Mouse (Mus musculus): Measurements from ENCODE around the gene Gas7. TPM values are rescaled to one million over a fixed set of nuclear protein-coding genes. Genes with fewer than 3 reads are reported as not detected.

Gene Gas7
- polyA plus RNA-seq, 1 experiment = 3.6 TPM

DNA sequence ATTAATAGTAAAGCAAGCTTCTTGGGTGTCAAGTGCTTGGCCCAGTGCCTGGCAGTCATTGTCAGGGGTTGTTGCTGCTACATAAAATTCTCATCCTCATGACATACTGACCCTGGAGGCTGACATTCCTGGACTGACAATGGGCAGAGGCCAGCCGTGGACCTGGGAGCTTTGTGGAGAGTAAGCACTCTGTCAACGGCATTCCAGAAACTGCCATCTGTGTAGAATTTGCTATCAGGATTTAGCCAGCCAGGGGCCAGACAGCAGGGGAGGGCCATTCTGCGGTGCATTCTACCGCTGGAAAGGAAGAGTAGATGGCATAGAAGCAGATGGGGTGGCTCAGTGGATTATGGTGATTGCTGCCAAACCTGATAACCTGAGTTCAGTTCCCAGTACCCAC is 106.4 kb downstream of the Gas7 start:
- Histone ChIP-seq H3K27ac (ENCODE audit: insufficient read depth, low read depth, low read length) (no peak overlapping the region), H3K4me3 (ENCODE audit: insufficient read depth, low read depth, low read length) (no peak overlapping the region), H3K4me1 (ENCODE audit: control insufficient read depth, insufficient read depth, low read length) (no peaks in the 10 kb centered on the region), H3K27me3 (replicated peaks; ENCODE audit: control insufficient read depth, insufficient read depth, low read length) (no peaks in the 10 kb centered on the region), H3K36me3 (ENCODE audit: control insufficient read depth, insufficient read depth, low read length) (no peaks in the 10 kb centered on the region)
- DNase-seq = no peak
- WGBS = 70% methylated on average over 4 of the region's 4 CpGs
- TF ChIP-seq CTCF (conservative IDR thresholded peaks at IDR 0.05; ENCODE audit: insufficient read depth, insufficient read length, low read depth, low read length) = no peak
- TF ChIP-seq POLR2A (IDR thresholded peaks at IDR 0.05; ENCODE audit: low read depth, low read length) = no peak

DNA sequence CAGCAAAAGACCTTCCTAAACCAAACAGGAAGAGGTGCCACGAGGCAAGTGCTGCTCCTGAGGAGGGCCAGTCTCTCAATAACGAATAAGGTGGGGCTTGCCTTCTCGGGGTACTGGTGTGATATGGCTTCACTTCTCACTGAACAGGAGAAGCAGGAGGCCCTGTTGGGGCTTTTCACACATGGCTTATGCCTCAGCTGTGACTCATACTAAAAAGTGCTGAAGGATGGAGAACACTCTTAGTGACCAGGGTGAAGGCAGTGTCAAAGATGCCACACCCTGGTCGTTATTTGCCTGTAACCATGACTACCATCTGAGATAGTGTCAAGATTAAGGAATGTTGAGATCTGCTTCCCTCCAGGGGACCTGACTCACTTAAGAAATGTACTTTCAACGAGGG is 107.9 kb downstream of the Gas7 start:
- DNase-seq = no peak
- no peak overlapping the region for H3K4me3 ChIP-seq (ENCODE audit: insufficient read depth, low read depth, low read length)
- H3K27ac ChIP-seq (ENCODE audit: insufficient read depth, low read depth, low read length) = no peak overlapping the region
- no peaks in the 10 kb centered on the region for H3K4me1 ChIP-seq (ENCODE audit: control insufficient read depth, insufficient read depth, low read length)
- no peaks in the 10 kb centered on the region for H3K36me3 ChIP-seq (ENCODE audit: control insufficient read depth, insufficient read depth, low read length)
- TF ChIP-seq CTCF (conservative IDR thresholded peaks at IDR 0.05; ENCODE audit: insufficient read depth, insufficient read length, low read depth, low read length) (no peak), POLR2A (IDR thresholded peaks at IDR 0.05; ENCODE audit: low read depth, low read length) (no peak)
- WGBS = 35% methylated on average over 5 of the region's 5 CpGs
- no peaks in the 10 kb centered on the region for H3K27me3 ChIP-seq (replicated peaks; ENCODE audit: control insufficient read depth, insufficient read depth, low read length)

DNA sequence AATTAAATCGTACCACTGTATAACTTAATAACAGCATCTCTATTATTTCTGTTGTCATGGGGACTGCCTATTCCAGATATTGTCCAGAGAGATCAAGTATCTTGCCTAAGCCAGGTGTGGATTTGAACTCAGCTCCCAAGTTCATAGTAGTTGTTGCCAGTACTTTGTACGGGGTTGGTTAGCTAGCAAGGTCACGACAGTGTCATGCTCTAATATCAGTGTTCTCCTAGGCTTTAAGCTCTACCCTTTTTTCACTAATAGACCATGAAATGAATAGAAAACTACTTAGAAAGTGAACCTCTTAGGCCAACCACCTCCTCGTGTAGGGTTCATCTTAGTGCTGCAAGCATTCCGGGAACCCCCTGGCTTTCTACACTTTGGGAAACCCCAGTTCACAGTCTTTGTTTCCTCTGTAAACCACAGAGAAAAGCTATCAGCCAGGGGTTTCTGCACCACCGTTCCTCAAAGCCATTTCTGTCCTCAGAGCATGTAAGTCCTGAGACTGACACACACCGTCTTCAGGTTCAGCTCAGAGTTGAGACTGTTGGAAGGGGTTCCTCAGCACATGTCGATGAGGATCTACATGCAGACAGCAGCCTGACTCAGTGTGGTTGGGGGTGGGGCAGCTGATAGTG is 108.9 kb downstream of the Gas7 start:
- no peak overlapping the region for H3K4me3 ChIP-seq (ENCODE audit: insufficient read depth, low read depth, low read length)
- DNase-seq = no peak
- 87% methylated on average over 8 of the region's 8 CpGs for WGBS
- TF ChIP-seq POLR2A (IDR thresholded peaks at IDR 0.05; ENCODE audit: low read depth, low read length) (no peak), CTCF (conservative IDR thresholded peaks at IDR 0.05; ENCODE audit: insufficient read depth, insufficient read length, low read depth, low read length) (no peak)
- no peaks in the 10 kb centered on the region for H3K4me1 ChIP-seq (ENCODE audit: control insufficient read depth, insufficient read depth, low read length)
- no peaks in the 10 kb centered on the region for H3K36me3 ChIP-seq (ENCODE audit: control insufficient read depth, insufficient read depth, low read length)
- no peaks in the 10 kb centered on the region for H3K27me3 ChIP-seq (replicated peaks; ENCODE audit: control insufficient read depth, insufficient read depth, low read length)
- H3K27ac ChIP-seq (ENCODE audit: insufficient read depth, low read depth, low read length) = no peak overlapping the region

DNA sequence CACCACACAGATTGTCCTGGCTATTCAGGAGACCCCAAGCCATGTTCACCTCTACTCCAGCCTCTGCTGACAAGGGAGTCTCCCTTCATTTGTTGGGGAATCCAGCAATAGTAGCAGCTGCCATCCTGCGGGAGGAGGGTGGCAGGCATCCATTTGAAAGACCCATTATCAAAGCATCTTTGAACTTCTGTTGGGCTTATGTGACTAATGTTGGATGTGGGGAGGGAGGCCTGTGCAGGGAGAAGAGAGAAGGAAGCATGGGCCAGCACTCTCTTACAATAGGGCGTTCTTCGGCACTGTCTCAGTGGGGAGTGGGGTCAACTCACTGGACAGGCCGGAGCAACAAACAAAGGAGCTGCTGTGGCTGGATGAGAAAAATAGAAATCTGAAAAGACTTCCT is 110.3 kb downstream of the Gas7 start:
- H3K27me3 ChIP-seq (replicated peaks; ENCODE audit: control insufficient read depth, insufficient read depth, low read length) = no peaks in the 10 kb centered on the region
- H3K4me3 ChIP-seq (ENCODE audit: insufficient read depth, low read depth, low read length) = no peak overlapping the region
- TF ChIP-seq CTCF (conservative IDR thresholded peaks at IDR 0.05; ENCODE audit: insufficient read depth, insufficient read length, low read depth, low read length) = no peak
- no peaks in the 10 kb centered on the region for H3K4me1 ChIP-seq (ENCODE audit: control insufficient read depth, insufficient read depth, low read length)
- H3K36me3 ChIP-seq (ENCODE audit: control insufficient read depth, insufficient read depth, low read length) = no peaks in the 10 kb centered on the region
- no peak overlapping the region for H3K27ac ChIP-seq (ENCODE audit: insufficient read depth, low read depth, low read length)
- WGBS = 97% methylated on average over 4 of the region's 4 CpGs
- DNase-seq = no peak

DNA sequence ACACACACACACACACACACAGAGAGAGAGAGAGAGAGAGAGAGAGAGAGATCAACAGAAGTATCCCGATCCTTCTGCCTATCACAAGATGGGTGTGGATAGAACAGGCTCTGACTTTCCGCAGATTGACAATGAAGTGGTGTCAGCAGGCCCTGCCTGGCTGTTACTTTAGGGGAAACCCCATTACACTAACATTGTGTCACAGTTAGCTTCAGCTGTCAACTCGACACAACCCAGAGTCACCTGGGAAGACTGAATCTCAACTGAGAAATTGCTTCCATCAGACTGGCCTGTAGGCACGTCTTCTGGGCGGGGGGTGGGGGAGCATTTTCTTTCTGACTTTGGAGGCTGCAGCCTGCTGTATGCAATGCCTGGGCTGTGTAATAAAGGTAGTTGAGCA is 111.5 kb downstream of the Gas7 start:
- no peak overlapping the region for H3K27ac ChIP-seq (ENCODE audit: insufficient read depth, low read depth, low read length)

DNA sequence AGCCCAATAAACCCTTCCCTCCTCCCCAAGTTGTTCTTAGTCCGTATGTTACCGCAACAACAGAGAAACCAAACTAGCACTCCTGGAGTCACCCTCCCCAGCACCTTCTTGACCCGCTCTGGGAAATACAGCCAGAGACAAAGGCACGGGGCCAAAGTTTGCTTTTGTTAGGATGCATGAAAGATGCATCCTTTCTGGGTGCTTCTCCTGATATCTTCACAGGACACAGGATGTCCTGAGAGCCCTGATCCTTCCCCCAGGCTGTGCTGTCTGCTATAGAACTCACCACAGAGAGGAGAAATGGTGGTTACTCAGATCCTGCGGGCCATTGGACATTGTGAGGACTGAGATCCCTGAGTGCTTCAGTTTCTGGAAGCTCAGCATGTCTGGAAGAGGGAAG is 111.9 kb downstream of the Gas7 start:
- H3K27me3 ChIP-seq (replicated peaks; ENCODE audit: control insufficient read depth, insufficient read depth, low read length) = no peaks in the 10 kb centered on the region
- DNase-seq = no peak
- H3K4me1 ChIP-seq (ENCODE audit: control insufficient read depth, insufficient read depth, low read length) = no peaks in the 10 kb centered on the region
- WGBS = 61% methylated on average over 5 of the region's 5 CpGs
- H3K36me3 ChIP-seq (ENCODE audit: control insufficient read depth, insufficient read depth, low read length) = no peaks in the 10 kb centered on the region
- no peak overlapping the region for H3K27ac ChIP-seq (ENCODE audit: insufficient read depth, low read depth, low read length)
- no peak for TF ChIP-seq CTCF (conservative IDR thresholded peaks at IDR 0.05; ENCODE audit: insufficient read depth, insufficient read length, low read depth, low read length)
- TF ChIP-seq POLR2A (IDR thresholded peaks at IDR 0.05; ENCODE audit: low read depth, low read length) = no peak
- H3K4me3 ChIP-seq (ENCODE audit: insufficient read depth, low read depth, low read length) = no peak overlapping the region

More for the DNA sequence above, 111.5 kb downstream of the Gas7 start:
- H3K4me1 ChIP-seq (ENCODE audit: control insufficient read depth, insufficient read depth, low read length) = no peaks in the 10 kb centered on the region
- H3K27me3 ChIP-seq (replicated peaks; ENCODE audit: control insufficient read depth, insufficient read depth, low read length) = no peaks in the 10 kb centered on the region
- DNase-seq = no peak
- WGBS = 86% methylated on average over 5 of the region's 5 CpGs
- no peak overlapping the region for H3K4me3 ChIP-seq (ENCODE audit: insufficient read depth, low read depth, low read length)
- TF ChIP-seq POLR2A (IDR thresholded peaks at IDR 0.05; ENCODE audit: low read depth, low read length) (no peak), CTCF (conservative IDR thresholded peaks at IDR 0.05; ENCODE audit: insufficient read depth, insufficient read length, low read depth, low read length) (no peak)
- no peaks in the 10 kb centered on the region for H3K36me3 ChIP-seq (ENCODE audit: control insufficient read depth, insufficient read depth, low read length)

DNA sequence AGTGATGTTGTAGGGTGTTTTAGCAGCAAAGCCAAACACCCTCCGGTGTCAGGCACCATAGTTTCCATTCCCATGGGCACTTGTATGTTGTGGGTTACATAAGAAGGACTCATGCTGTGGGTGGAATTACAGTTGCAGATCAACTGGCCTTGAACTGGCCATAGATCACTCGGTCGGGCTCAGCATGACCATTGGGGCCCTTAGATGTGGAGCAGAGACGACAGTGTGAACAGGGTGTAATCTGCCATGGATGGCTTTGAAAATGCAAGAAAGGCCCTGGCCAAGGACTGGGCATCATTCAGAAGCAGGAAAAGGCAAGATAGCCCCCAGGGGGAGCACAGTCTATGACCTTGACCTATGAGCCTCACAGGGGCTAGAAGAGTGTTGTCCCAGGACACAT is 112.8 kb downstream of the Gas7 start:
- Histone ChIP-seq H3K27ac (ENCODE audit: insufficient read depth, low read depth, low read length) (no peak overlapping the region), H3K4me1 (ENCODE audit: control insufficient read depth, insufficient read depth, low read length) (no peaks in the 10 kb centered on the region), H3K27me3 (replicated peaks; ENCODE audit: control insufficient read depth, insufficient read depth, low read length) (no peaks in the 10 kb centered on the region), H3K4me3 (ENCODE audit: insufficient read depth, low read depth, low read length) (no peak overlapping the region), H3K36me3 (ENCODE audit: control insufficient read depth, insufficient read depth, low read length) (no peaks in the 10 kb centered on the region)
- TF ChIP-seq POLR2A (IDR thresholded peaks at IDR 0.05; ENCODE audit: low read depth, low read length) (no peak), CTCF (conservative IDR thresholded peaks at IDR 0.05; ENCODE audit: insufficient read depth, insufficient read length, low read depth, low read length) (no peak)
- WGBS = 96% methylated on average over 4 of the region's 4 CpGs
- DNase-seq = no peak
